Mouse (Mus musculus): ENCODE results near the gene Atp1a2.

- TF ChIP-seq CTCF (IDR thresholded peaks at IDR 0.05; ENCODE audit: extremely low read depth, insufficient read length, insufficient replicate concordance, low read depth, low read length), result no peak
- TF ChIP-seq POLR2A (IDR thresholded peaks at IDR 0.05; ENCODE audit: low read depth, low read length), result no peak
Observed at GRCm38 (mm10) chr1:172271765-172272164, 26.1 kb downstream of the Atp1a2 start.
